In the genomic region with DNA sequence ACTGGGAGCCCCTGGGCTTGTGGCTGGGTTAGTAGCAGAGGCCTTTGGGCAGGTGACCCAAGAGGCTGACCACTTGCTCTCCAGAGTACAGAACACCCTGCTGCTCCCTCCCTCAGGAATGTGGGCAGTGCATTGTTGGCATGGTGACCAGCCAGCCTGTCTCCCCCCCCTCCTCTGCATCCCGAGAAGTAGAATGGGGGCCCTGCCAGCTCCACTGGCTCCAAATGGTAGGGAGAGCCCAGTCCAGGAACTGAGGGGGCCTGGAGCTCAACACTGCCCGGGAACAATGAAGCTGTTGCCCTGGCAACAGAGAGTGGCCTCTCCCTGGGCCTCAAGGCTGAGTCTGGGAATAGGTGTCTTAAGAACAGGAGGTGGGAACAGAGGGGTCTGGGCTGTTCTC, we compare ENCODE assay signal across 9 mouse cellular contexts.
A peak's percentile ranks its signal among the peaks of the same experiment; 100 is the strongest.
DNase-seq lines count a peak whose midpoint lies in the region; ATAC-seq and TF ChIP-seq lines count a peak whose summit lies in the region.
"Had no signal": no experiment of that assay in that cellular context is flagged by ENCODE, and none has a peak within 500 bp of the region (broad histone marks: within the 10 kb centered on the region; RNA-seq: fewer than 3 reads in every experiment).

No protein-coding gene starts in this region.

- no peaks in the 10 kb centered on the region for H3K27me3 ChIP-seq in forebrain, embryonic 14.5 days (replicated peaks; ENCODE audit: control insufficient read depth, insufficient read depth, low read length)
- no peaks in the 10 kb centered on the region; the same call in 1 of the 2 replicates for H3K27me3 ChIP-seq in kidney, postnatal 0 days (ENCODE audit: insufficient read depth, low read length)
- H3K27me3 ChIP-seq in midbrain, embryonic 16.5 days (ENCODE audit: control insufficient read depth, insufficient read depth, low read depth, low read length) = no peaks in the 10 kb centered on the region

- peak; percentile 94 for ATAC-seq in forebrain, embryonic 14.5 days
- ATAC-seq in kidney, postnatal 0 days (replicated peaks; ENCODE audit: low FRiP score, low read depth) = peak; percentile 73
- peak; percentile 91 for ATAC-seq in midbrain, embryonic 16.5 days

- DNase-seq in gastrocnemius, postnatal 14 days = peak; percentile 11
- DNase-seq in gastrocnemius, postnatal 36 days = no peak
- peak; percentile 48 for DNase-seq in MN1 (ENCODE audit: low spot score)
- peak; percentile 91 for DNase-seq in forebrain, embryonic 14.5 days (ENCODE audit: low spot score)
- DNase-seq in kidney, postnatal 0 days (ENCODE audit: low spot score) = peak; percentile 29
- DNase-seq in natural killer cell, adult 2 months (ENCODE audit: low spot score in 2 of 2) = no peak
- DNase-seq in cerebellum, postnatal 36 days = no peak

- H3K4me1 ChIP-seq in forebrain, embryonic 14.5 days (ENCODE audit: control insufficient read depth, insufficient read depth, low read length) = peaks cover 24% of the 10 kb centered on the region
- 0 out of 2 replicates have a peak, but pooled peaks cover 2% of the 10 kb centered on the region for H3K4me1 ChIP-seq in kidney, postnatal 0 days (replicated peaks; ENCODE audit: insufficient read depth, low read length)
- H3K4me1 ChIP-seq in midbrain, embryonic 16.5 days (ENCODE audit: control insufficient read depth, insufficient read depth, low read length) = peaks cover 19% of the 10 kb centered on the region

- TF ChIP-seq CTCF in kidney, postnatal 0 days (IDR thresholded peaks at IDR 0.05; ENCODE audit: low read depth) = no peak

- no peaks in the 10 kb centered on the region for H3K9me3 ChIP-seq in forebrain, embryonic 14.5 days (replicated peaks; ENCODE audit: control insufficient read depth, low read length)
- H3K9me3 ChIP-seq in kidney, postnatal 0 days (replicated peaks; ENCODE audit: low read length) = no peaks in the 10 kb centered on the region
- no peaks in the 10 kb centered on the region for H3K9me3 ChIP-seq in midbrain, embryonic 16.5 days (replicated peaks; ENCODE audit: control insufficient read depth, low read length, poor library complexity, severe bottlenecking)

- H3K4me3 ChIP-seq in forebrain, embryonic 14.5 days (ENCODE audit: low read depth, low read length) = no peak overlapping the region
- no peak overlapping the region for H3K4me3 ChIP-seq in kidney, postnatal 0 days (replicated peaks; ENCODE audit: low read depth, low read length)
- H3K4me3 ChIP-seq in midbrain, embryonic 16.5 days (ENCODE audit: low read depth, low read length) = no peak overlapping the region

- H3K36me3 ChIP-seq in forebrain, embryonic 14.5 days (ENCODE audit: control insufficient read depth, insufficient read depth, low read length) = no peaks in the 10 kb centered on the region
- H3K36me3 ChIP-seq in kidney, postnatal 0 days (ENCODE audit: insufficient read depth, low read length) = no peaks in the 10 kb centered on the region
- no peaks in the 10 kb centered on the region for H3K36me3 ChIP-seq in midbrain, embryonic 16.5 days (ENCODE audit: control insufficient read depth, insufficient read depth, low read length)

- 0 out of 2 replicates have a peak overlapping the region, but pooled peaks have one; percentile 10 for H3K9ac ChIP-seq in forebrain, embryonic 14.5 days (ENCODE audit: low read length)
- no peak overlapping the region for H3K9ac ChIP-seq in kidney, postnatal 0 days (ENCODE audit: low read depth, low read length)
- H3K9ac ChIP-seq in midbrain, embryonic 16.5 days (ENCODE audit: low read depth, low read length) = peak overlapping the region; percentile 39; the same call in 1 of the 2 replicates
- H3K9ac ChIP-seq: liver, embryonic 14.5 days had no signal

- WGBS in forebrain, embryonic 14.5 days = 0% methylated on average over 2 of the region's 2 CpGs
- 0% methylated on average over 2 of the region's 2 CpGs for WGBS in kidney, postnatal 0 days
- WGBS in midbrain, embryonic 16.5 days = 0% methylated on average over 2 of the region's 2 CpGs

- peak overlapping the region; percentile 31; the same call in 1 of the 2 replicates for H3K4me2 ChIP-seq in forebrain, embryonic 14.5 days (ENCODE audit: low read length)
- no peak overlapping the region for H3K4me2 ChIP-seq in kidney, postnatal 0 days (ENCODE audit: low read length)
- no peak overlapping the region for H3K4me2 ChIP-seq in midbrain, embryonic 16.5 days (ENCODE audit: low read length)

- intact Hi-C loops in gastrocnemius, postnatal 14 days (cut with DNase I; ENCODE audit: low total_unique reads) = loop anchor here (10.0 kb wide), 1 partner anchor 254 kb away; no protein-coding TSS in a partner anchor
- intact Hi-C loops in gastrocnemius, postnatal 36 days (cut with DNase I) = no loop called here

- peak overlapping the region; percentile 72 for H3K27ac ChIP-seq in forebrain, embryonic 14.5 days (ENCODE audit: low read depth, low read length)
- H3K27ac ChIP-seq in kidney, postnatal 0 days = no peak overlapping the region
- H3K27ac ChIP-seq in midbrain, embryonic 16.5 days (ENCODE audit: low read length) = peak overlapping the region; percentile 63
- H3K27ac ChIP-seq: liver, embryonic 14.5 days had no signal

Comparison
In these comparisons a context has a peak if more than half of its experiments do, and no peak if none do; other contexts are left out.
1. DNase-seq: peak in gastrocnemius, postnatal 14 days (single experiment), MN1 (single experiment), forebrain, embryonic 14.5 days (single experiment) and kidney, postnatal 0 days (single experiment); none in gastrocnemius, postnatal 36 days (0 of 2), natural killer cell, adult 2 months (0 of 2) and cerebellum, postnatal 36 days (0 of 2).
2. Peak in every context shown above with its lines, with median percentiles within 50 percentile points of each other: ATAC-seq.